Mouse (Mus musculus): ENCODE measurements around the gene Lipt1. TPM values are rescaled to one million over a fixed set of nuclear protein-coding genes. Genes with fewer than 3 reads are reported as not detected.
A peak's percentile ranks its signal among the peaks of the same experiment; 100 is the strongest.

Gene Lipt1
- polyA plus RNA-seq (2014; fragmentation: Nextera tagmentation; extraction: Ambion mirVana), result 9.6 and 11.3 TPM in 2 replicates

- H3K4me1 ChIP-seq (replicated peaks; ENCODE audit: control insufficient read depth, insufficient read depth, low read length), result peaks cover 4% of the 10 kb centered on the region; the same call in 1 of the 2 replicates
- no peak for DNase-seq (ENCODE audit: low spot score)
- ATAC-seq (replicated peaks; ENCODE audit: low FRiP score), result peak; percentile 54; the same call in 1 of the 2 replicates
- peak within 1 kb of the TSS; percentile 84 for H3K4me2 ChIP-seq
- H3K27ac ChIP-seq (ENCODE audit: low read depth, low read length), result peak within 1 kb of the TSS; percentile 67
- H3K36me3 ChIP-seq (ENCODE audit: control insufficient read depth, insufficient read depth, low read length), result peaks cover 16% of the 10 kb centered on the region
- peak within 1 kb of the TSS; percentile 72 for H3K9ac ChIP-seq (ENCODE audit: low read depth, low read length)
- 16% methylated on average over 7 of the region's 7 CpGs for WGBS
- peak within 1 kb of the TSS; percentile 55 for H3K4me3 ChIP-seq (ENCODE audit: low read depth, low read length)
- H3K27me3 ChIP-seq (replicated peaks; ENCODE audit: control insufficient read depth, insufficient read depth, low read length), result 0 out of 2 replicates have a peak, but pooled peaks cover 2% of the 10 kb centered on the region
- H3K9me3 ChIP-seq (ENCODE audit: control insufficient read depth, low read length), result peaks cover 8% of the 10 kb centered on the region; the same call in 1 of the 2 replicates
Observed at GRCm38 (mm10) chr1:37871704-37872103, at the start of gene Lipt1. Lipt1 (plus strand) TSS chr1:37871738.

GRCm38 (mm10) chr1:37831681-37832080 is 39.9 kb upstream of the Lipt1 start:
- H3K27ac ChIP-seq (ENCODE audit: low read depth, low read length), result no peak overlapping the region
- no peaks in the 10 kb centered on the region for H3K27me3 ChIP-seq (replicated peaks; ENCODE audit: control insufficient read depth, insufficient read depth, low read length)
- no peak overlapping the region for H3K4me2 ChIP-seq
- DNase-seq (ENCODE audit: low spot score) (no peak), ATAC-seq (replicated peaks; ENCODE audit: low FRiP score) (no peak)
- 53% methylated on average over 2 of the region's 2 CpGs for WGBS
- no peak overlapping the region for H3K9ac ChIP-seq (ENCODE audit: low read depth, low read length)
- no peaks in the 10 kb centered on the region for H3K4me1 ChIP-seq (replicated peaks; ENCODE audit: control insufficient read depth, insufficient read depth, low read length)
- H3K4me3 ChIP-seq (ENCODE audit: low read depth, low read length), result no peak overlapping the region
- no peaks in the 10 kb centered on the region for H3K36me3 ChIP-seq (ENCODE audit: control insufficient read depth, insufficient read depth, low read length)
- H3K9me3 ChIP-seq (ENCODE audit: control insufficient read depth, low read length), result no peaks in the 10 kb centered on the region

GRCm38 (mm10) chr1:37846878-37847277 is 24.7 kb upstream of the Lipt1 start:
- no peak overlapping the region for H3K4me2 ChIP-seq
- no peak overlapping the region for H3K9ac ChIP-seq (ENCODE audit: low read depth, low read length)
- H3K36me3 ChIP-seq (ENCODE audit: control insufficient read depth, insufficient read depth, low read length), result no peaks in the 10 kb centered on the region
- no peaks in the 10 kb centered on the region for H3K4me1 ChIP-seq (replicated peaks; ENCODE audit: control insufficient read depth, insufficient read depth, low read length)
- ATAC-seq (replicated peaks; ENCODE audit: low FRiP score) (no peak), DNase-seq (ENCODE audit: low spot score) (no peak)
- H3K27me3 ChIP-seq (replicated peaks; ENCODE audit: control insufficient read depth, insufficient read depth, low read length), result no peaks in the 10 kb centered on the region
- no peak overlapping the region for H3K4me3 ChIP-seq (ENCODE audit: low read depth, low read length)
- 79% methylated on average over 8 of the region's 8 CpGs for WGBS
- no peak overlapping the region for H3K27ac ChIP-seq (ENCODE audit: low read depth, low read length)
- H3K9me3 ChIP-seq (ENCODE audit: control insufficient read depth, low read length), result no peaks in the 10 kb centered on the region

GRCm38 (mm10) chr1:37850696-37851095 is 20.8 kb upstream of the Lipt1 start:
- no peak overlapping the region for H3K27ac ChIP-seq (ENCODE audit: low read depth, low read length)
- H3K4me2 ChIP-seq, result no peak overlapping the region
- H3K4me1 ChIP-seq (replicated peaks; ENCODE audit: control insufficient read depth, insufficient read depth, low read length), result no peaks in the 10 kb centered on the region
- 46% methylated on average over 2 of the region's 2 CpGs for WGBS
- no peaks in the 10 kb centered on the region for H3K27me3 ChIP-seq (replicated peaks; ENCODE audit: control insufficient read depth, insufficient read depth, low read length)
- no peaks in the 10 kb centered on the region for H3K36me3 ChIP-seq (ENCODE audit: control insufficient read depth, insufficient read depth, low read length)
- ATAC-seq (replicated peaks; ENCODE audit: low FRiP score), result no peak
- no peak overlapping the region for H3K9ac ChIP-seq (ENCODE audit: low read depth, low read length)
- H3K9me3 ChIP-seq (ENCODE audit: control insufficient read depth, low read length), result no peaks in the 10 kb centered on the region
- H3K4me3 ChIP-seq (ENCODE audit: low read depth, low read length), result no peak overlapping the region
- DNase-seq (ENCODE audit: low spot score), result no peak

- H3K9me3 ChIP-seq (ENCODE audit: control insufficient read depth, low read length), result no peaks in the 10 kb centered on the region
- peak overlapping the region; percentile 84 for H3K4me2 ChIP-seq
- ATAC-seq (replicated peaks; ENCODE audit: low FRiP score), result peak; percentile 98
- 0 out of 2 replicates have a peak, but pooled peaks cover 2% of the 10 kb centered on the region for H3K27me3 ChIP-seq (replicated peaks; ENCODE audit: control insufficient read depth, insufficient read depth, low read length)
- peak; percentile 98 for DNase-seq (ENCODE audit: low spot score)
- no peaks in the 10 kb centered on the region for H3K4me1 ChIP-seq (replicated peaks; ENCODE audit: control insufficient read depth, insufficient read depth, low read length)
- H3K36me3 ChIP-seq (ENCODE audit: control insufficient read depth, insufficient read depth, low read length), result no peaks in the 10 kb centered on the region
- H3K27ac ChIP-seq (ENCODE audit: low read depth, low read length), result peak overlapping the region; percentile 66
- H3K9ac ChIP-seq (ENCODE audit: low read depth, low read length), result peak overlapping the region; percentile 78
- WGBS, result under 1% methylated on average over 86 of the region's 90 CpGs
- H3K4me3 ChIP-seq (ENCODE audit: low read depth, low read length), result peak overlapping the region; percentile 71
Observed at GRCm38 (mm10) chr1:37864511-37865400, 6.8 kb upstream of the Lipt1 start.

GRCm38 (mm10) chr1:37865401-37866215 is 5.9 kb upstream of the Lipt1 start:
- WGBS, result 10% methylated on average over 23 of the region's 23 CpGs
- peak overlapping the region; percentile 71 for H3K4me3 ChIP-seq (ENCODE audit: low read depth, low read length)

GRCm38 (mm10) chr1:37866286-37866685 is 5.3 kb upstream of the Lipt1 start, which contains the start of gene Tsga10:
Tsga10 (minus strand) TSS chr1:37866429.
- DNase-seq (ENCODE audit: low spot score) (no peak), ATAC-seq (replicated peaks; ENCODE audit: low FRiP score) (no peak)
- H3K9me3 ChIP-seq (ENCODE audit: control insufficient read depth, low read length), result no peaks in the 10 kb centered on the region
- H3K4me1 ChIP-seq (replicated peaks; ENCODE audit: control insufficient read depth, insufficient read depth, low read length), result no peaks in the 10 kb centered on the region
- H3K4me2 ChIP-seq, result peak within 1 kb of the TSS; percentile 79
- peak within 1 kb of the TSS; percentile 66 for H3K27ac ChIP-seq (ENCODE audit: low read depth, low read length)
- H3K9ac ChIP-seq (ENCODE audit: low read depth, low read length), result peak within 1 kb of the TSS; percentile 78
- H3K4me3 ChIP-seq (ENCODE audit: low read depth, low read length), result peak within 1 kb of the TSS; percentile 71
- H3K27me3 ChIP-seq (replicated peaks; ENCODE audit: control insufficient read depth, insufficient read depth, low read length), result 0 out of 2 replicates have a peak, but pooled peaks cover 2% of the 10 kb centered on the region
- WGBS, result 85% methylated on average over 6 of the region's 6 CpGs
- H3K36me3 ChIP-seq (ENCODE audit: control insufficient read depth, insufficient read depth, low read length), result no peaks in the 10 kb centered on the region

More at GRCm38 (mm10) chr1:37865401-37866215, 5.9 kb upstream of the Lipt1 start:
- no peak for DNase-seq (ENCODE audit: low spot score)
- ATAC-seq (replicated peaks; ENCODE audit: low FRiP score), result no peak
- no peaks in the 10 kb centered on the region for H3K9me3 ChIP-seq (ENCODE audit: control insufficient read depth, low read length)
- 0 out of 2 replicates have a peak, but pooled peaks cover 2% of the 10 kb centered on the region for H3K27me3 ChIP-seq (replicated peaks; ENCODE audit: control insufficient read depth, insufficient read depth, low read length)
- peak overlapping the region; percentile 78 for H3K9ac ChIP-seq (ENCODE audit: low read depth, low read length)
- H3K4me1 ChIP-seq (replicated peaks; ENCODE audit: control insufficient read depth, insufficient read depth, low read length), result no peaks in the 10 kb centered on the region
- H3K4me2 ChIP-seq, result peak overlapping the region; percentile 79
- no peaks in the 10 kb centered on the region for H3K36me3 ChIP-seq (ENCODE audit: control insufficient read depth, insufficient read depth, low read length)
- peak overlapping the region; percentile 66 for H3K27ac ChIP-seq (ENCODE audit: low read depth, low read length)

- ATAC-seq (replicated peaks; ENCODE audit: low FRiP score), result no peak
- H3K4me2 ChIP-seq, result no peak overlapping the region
Observed at GRCm38 (mm10) chr1:37867056-37867455, 4.5 kb upstream of the Lipt1 start.

More at GRCm38 (mm10) chr1:37867056-37867455, 4.5 kb upstream of the Lipt1 start:
- 0 out of 2 replicates have a peak, but pooled peaks cover 4% of the 10 kb centered on the region for H3K4me1 ChIP-seq (replicated peaks; ENCODE audit: control insufficient read depth, insufficient read depth, low read length)
- H3K9ac ChIP-seq (ENCODE audit: low read depth, low read length), result no peak overlapping the region
- H3K27ac ChIP-seq (ENCODE audit: low read depth, low read length), result no peak overlapping the region
- no peaks in the 10 kb centered on the region for H3K36me3 ChIP-seq (ENCODE audit: control insufficient read depth, insufficient read depth, low read length)
- DNase-seq (ENCODE audit: low spot score), result no peak
- H3K4me3 ChIP-seq (ENCODE audit: low read depth, low read length), result no peak overlapping the region
- 67% methylated on average over 1 of the region's 1 CpGs for WGBS
- H3K27me3 ChIP-seq (replicated peaks; ENCODE audit: control insufficient read depth, insufficient read depth, low read length), result 0 out of 2 replicates have a peak, but pooled peaks cover 2% of the 10 kb centered on the region
- H3K9me3 ChIP-seq (ENCODE audit: control insufficient read depth, low read length), result no peaks in the 10 kb centered on the region
